Mouse (Mus musculus) yolk sac, embryonic 10.5 days (tissue): ENCODE results near the gene Acad11.

Source experiments
- DNase-seq: peaks from one replicate; pipeline ENCODE4 v3.0.0-alpha.2; 2017; ENCODE audit warnings: low spot score

The Acad11 gene

GRCm38 (mm10) chr9:104080038-104080437 lies 16.9 kb downstream of the Acad11 start:
- no peak for DNase-seq

GRCm38 (mm10) chr9:104085730-104086429 lies 22.7 kb downstream of the Acad11 start:
- no peak for DNase-seq

GRCm38 (mm10) chr9:104088555-104088954 lies 25.4 kb downstream of the Acad11 start:
- DNase-seq = no peak

- DNase-seq = no peak
These were observed 29.8 kb downstream of the Acad11 start for GRCm38 (mm10) chr9:104092945-104093344.

GRCm38 (mm10) chr9:104098256-104098655 lies 35.1 kb downstream of the Acad11 start:
- DNase-seq = no peak

GRCm38 (mm10) chr9:104099060-104099459 lies 35.9 kb downstream of the Acad11 start:
- no peak for DNase-seq

GRCm38 (mm10) chr9:104100822-104101221 lies 37.6 kb downstream of the Acad11 start:
- DNase-seq = no peak

GRCm38 (mm10) chr9:104101458-104101857 lies 38.3 kb downstream of the Acad11 start:
- no peak for DNase-seq

- DNase-seq = no peak
These were observed 39.1 kb downstream of the Acad11 start for GRCm38 (mm10) chr9:104102301-104102700.

GRCm38 (mm10) chr9:104102901-104103300 lies 39.7 kb downstream of the Acad11 start:
- no peak for DNase-seq

GRCm38 (mm10) chr9:104104986-104105385 lies 41.8 kb downstream of the Acad11 start:
- no peak for DNase-seq

GRCm38 (mm10) chr9:104106930-104107329 lies 43.8 kb downstream of the Acad11 start:
- no peak for DNase-seq

GRCm38 (mm10) chr9:104107482-104107881 lies 44.3 kb downstream of the Acad11 start:
- DNase-seq = no peak

- DNase-seq = no peak
These were observed 45.5 kb downstream of the Acad11 start for GRCm38 (mm10) chr9:104108571-104109143.

- no peak for DNase-seq
These were observed 46.0 kb downstream of the Acad11 start for GRCm38 (mm10) chr9:104109151-104109550.

- no peak for DNase-seq
These were observed 59.9 kb downstream of the Acad11 start for GRCm38 (mm10) chr9:104123101-104123500.

- DNase-seq = no peak
These were observed 60.4 kb downstream of the Acad11 start for GRCm38 (mm10) chr9:104123622-104124021.

- DNase-seq = no peak
These were observed 63.7 kb downstream of the Acad11 start, which contains the start of gene Ackr4 for GRCm38 (mm10) chr9:104126833-104127232. Gene Ackr4 (minus strand): TSS chr9:104126933.

- no peak for DNase-seq
These were observed 64.9 kb downstream of the Acad11 start for GRCm38 (mm10) chr9:104128110-104128509.

GRCm38 (mm10) chr9:104130141-104130755 lies 67.1 kb downstream of the Acad11 start:
- DNase-seq = no peak

GRCm38 (mm10) chr9:104140351-104140750 lies 77.2 kb downstream of the Acad11 start:
- DNase-seq = no peak

- DNase-seq = no peak
These were observed 79.6 kb downstream of the Acad11 start for GRCm38 (mm10) chr9:104142805-104143204.

- DNase-seq = no peak
These were observed 81.3 kb downstream of the Acad11 start for GRCm38 (mm10) chr9:104144314-104144996.
